Mouse (Mus musculus) heart, postnatal 10 days (tissue): ENCODE results near the gene Gm16867. TPM values are rescaled to one million over a fixed set of nuclear protein-coding genes. Genes with fewer than 3 reads are reported as not detected.
"Not testable (repeated sequence)": the region's sequence is repeated elsewhere in the genome, so short reads cannot be mapped to it uniquely, and the experiment has no call there.

ENCODE experiments used
- DNase-seq, 2 experiments: peaks; one replicate each; pipeline ENCODE4 v3.0.0; 2021
- intact Hi-C: fragments of 180-260 bp; cut with DNase I; formaldehyde crosslinking; loops from one replicate; pipeline ENCODE4 v1.15.1; 2025
- total RNA-seq, 2 experiments: library from RNA; stranded (reverse); gene quantifications; 2 replicates each; pipeline ENCODE4 v1.2.3; 2021

The Gm16867 gene
- total RNA-seq, 2 experiments from 2014 or later = 4.3 to 4.4 TPM

DNA sequence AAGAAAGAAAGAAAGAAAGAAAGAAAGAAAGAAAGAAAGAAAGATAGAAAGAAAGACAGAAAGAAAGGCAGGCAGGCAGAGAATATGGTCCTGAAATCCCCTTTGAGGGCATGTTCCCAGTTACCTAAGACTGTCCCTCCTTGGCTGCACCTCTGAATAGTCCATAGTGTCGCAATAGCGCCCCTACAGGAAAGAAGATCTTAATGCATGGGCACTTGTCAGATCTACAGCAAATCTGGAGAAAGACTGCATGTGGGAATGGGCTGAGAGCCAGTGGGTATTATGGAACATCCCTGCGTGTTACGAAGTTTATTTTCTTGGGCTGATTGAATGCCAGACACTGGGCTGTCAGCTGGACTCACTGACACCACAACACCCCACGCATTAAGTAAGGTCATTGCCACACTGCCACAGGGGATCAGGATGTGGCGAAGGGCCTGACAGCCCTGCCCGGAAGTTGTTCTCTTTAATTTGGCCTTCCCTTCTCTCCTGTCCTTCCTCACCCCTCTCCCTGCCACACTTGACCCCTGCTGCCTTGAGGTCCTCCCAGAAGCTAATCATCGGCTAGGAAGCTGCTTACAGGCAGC, 32.9 kb downstream of the Gm16867 start:
- DNase-seq, intact Hi-C loops: not testable (repeated sequence)

DNA sequence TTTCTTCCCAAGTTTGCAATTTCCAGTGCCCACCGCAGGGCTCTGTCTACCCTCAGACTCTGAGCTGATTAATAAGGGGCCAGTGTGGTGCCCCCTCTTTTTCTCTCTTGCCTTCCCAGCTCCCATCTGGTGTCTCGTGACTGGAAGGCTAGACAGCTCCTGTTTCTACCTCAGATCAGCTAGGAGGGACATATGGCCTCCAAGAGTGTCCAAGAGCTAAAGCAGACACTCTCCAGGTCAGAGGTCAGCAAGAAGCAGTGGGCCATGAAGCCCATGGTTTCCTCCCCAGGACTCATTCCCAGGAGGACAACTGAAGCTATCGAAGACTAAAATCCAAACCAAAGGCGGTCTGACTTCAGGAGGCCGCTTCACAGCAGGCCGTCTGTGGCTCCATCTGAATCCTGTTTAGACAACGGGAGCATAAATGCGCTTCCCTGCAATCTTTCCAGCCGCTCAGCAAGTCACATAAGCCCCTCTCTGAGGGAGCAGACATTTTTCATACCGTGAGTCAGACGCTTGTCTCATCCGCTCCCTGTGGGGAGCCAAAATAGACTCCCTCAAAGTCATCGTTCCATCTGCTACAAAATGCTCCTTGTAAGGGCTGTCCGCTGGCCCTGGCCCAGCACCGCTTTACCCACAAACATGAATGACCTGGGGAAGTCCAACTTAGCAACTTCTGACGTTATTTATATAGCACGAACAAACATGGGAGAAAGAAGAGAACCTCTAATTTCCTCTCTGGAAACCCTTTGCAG, 35.4 kb downstream of the Gm16867 start:
- intact Hi-C loops, DNase-seq: not testable (repeated sequence)

DNA sequence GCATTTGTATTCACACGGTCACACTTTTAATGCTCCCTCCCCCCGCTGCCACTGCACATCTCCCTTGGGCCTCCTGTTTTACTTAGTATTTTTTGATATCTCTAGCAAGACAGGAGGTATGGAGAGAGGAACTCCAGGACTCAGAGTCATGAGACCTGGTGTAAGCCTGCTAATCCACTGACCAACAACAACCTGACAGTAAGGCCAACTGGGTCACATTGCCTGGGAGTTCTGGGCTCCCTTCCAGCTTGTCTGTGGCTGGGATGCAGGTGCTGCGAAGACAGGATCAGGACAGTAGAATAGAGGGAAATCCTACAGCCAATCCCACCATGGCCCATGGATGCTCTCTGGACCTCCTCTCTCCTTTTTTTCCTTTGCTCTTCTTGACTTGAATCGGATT, 38.7 kb downstream of the Gm16867 start:
- DNase-seq, intact Hi-C loops: not testable (repeated sequence)

DNA sequence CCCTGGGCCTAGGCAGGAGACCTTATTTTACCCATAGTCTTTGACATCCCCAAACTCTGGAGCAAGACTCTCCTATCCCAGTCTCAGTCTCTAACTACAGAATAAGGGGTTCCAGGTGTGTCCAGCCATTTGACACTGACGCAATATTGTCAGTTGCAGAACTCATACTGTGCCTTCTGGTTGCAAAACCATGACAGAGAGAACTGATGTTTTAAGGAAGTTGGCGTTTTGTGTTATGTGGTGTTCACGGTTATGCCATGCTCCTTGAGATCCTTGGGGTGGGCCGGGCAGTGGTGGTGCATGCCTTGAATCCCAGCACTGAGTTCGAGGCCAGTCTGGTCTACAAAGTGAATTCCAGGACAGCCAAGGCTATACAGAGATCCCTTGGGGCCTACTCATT, 45.5 kb downstream of the Gm16867 start:
- intact Hi-C loops, DNase-seq: not testable (repeated sequence)

DNA sequence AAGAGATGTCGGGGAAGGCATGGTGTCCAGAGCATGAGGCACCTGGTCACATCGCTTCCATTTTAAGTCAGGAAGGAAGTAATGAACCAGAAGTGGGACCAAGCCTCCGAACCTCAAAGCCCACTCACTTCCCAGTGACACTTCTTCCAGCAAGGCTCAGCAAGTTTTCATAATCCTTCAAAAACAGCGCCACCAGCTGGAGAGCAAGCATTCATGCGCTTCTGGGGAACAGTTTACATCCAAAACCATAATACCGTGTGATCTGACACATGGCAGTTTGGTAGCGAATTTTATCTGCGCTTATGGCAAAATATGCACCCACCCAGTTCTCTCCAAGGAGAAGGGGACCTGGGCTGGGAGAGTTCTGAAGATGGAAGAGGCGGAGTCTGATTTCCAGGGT, 48.5 kb downstream of the Gm16867 start:
- DNase-seq, intact Hi-C loops: not testable (repeated sequence)

DNA sequence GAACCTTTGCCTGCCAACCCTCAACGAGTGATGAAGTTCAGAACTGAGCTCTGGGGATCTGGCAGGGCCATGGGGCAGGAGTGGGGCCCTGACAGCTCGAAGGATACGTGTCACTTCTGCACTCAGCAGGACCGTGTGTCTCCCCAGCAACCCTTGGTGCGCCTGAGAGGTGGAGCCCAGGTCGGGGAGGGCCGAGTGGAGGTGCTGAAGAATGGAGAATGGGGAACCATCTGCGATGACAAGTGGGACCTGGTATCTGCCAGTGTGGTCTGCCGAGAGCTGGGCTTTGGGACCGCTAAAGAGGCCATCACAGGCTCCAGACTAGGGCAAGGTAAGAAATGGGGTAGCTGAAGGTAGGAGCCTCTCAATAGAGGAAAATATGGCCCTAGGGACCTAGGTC, 54.3 kb downstream of the Gm16867 start:
- DNase-seq, intact Hi-C loops: not testable (repeated sequence)

DNA sequence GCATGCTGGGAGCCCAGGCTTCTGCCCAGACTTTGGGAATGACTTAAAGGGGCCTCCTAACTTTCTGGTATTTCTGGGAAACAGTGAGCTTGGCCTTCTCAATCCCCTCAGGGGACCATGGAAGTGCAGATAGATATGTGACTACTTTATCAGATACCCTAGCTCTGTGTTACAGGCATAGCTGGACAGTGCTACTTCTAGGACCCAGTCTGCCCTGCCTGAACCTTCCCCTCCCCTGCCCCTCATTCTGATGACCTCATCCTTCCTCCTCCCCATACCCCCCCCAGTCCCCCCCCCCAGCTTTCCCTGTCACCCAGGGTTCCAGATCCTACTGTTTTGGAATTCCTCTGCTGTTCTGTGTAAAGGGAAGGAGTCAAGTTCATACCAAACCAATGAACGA, 56.2 kb downstream of the Gm16867 start:
- DNase-seq, intact Hi-C loops: not testable (repeated sequence)

DNA sequence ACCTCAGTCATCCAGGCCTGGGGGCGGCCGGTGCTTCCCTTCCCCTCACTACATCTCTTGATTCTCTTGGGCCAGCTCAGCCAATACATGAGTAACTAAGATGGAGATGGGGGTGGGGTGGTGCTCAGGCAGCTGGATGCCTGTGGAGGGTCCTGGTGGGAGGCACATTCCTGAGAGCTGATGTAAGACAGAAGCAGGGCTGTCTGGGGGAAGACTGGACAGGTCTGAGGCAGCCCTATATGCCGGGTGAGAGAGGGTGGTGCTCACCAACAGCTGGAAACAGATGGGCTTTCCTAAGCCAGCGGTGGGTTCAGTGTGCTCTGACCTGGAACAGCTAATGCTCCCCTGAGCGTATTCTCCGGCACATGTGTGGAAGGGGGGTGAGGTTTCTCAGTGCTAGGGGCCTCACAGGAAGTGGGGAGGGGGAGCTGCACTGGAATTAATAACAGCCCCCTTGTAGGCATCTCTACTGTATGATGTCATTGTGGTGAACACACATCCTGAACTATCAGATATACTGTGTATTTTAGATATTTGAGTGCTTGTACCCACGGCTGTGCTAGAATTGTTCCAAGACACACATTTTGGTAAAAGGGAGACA, 60.0 kb downstream of the Gm16867 start:
- intact Hi-C loops, DNase-seq: not testable (repeated sequence)

DNA sequence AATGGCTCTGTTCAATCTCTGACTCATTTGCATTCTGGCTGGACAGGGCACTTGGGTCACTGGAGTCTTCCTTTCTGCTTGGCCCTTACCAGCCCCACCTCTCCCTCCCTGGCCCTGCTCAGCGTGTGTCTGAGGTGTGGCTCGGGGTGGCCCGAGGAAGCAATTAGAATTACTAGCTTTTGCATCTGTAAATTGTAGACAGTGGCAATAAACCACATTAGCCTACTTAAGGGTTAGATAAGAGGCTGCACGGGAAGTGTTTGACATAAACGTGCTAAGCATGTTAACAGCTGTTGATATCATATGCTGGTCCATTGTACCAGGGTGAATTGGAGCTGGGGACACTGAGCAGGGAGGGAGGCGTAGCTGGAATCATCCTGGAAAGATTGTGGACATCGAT, 62.2 kb downstream of the Gm16867 start:
- intact Hi-C loops, DNase-seq: not testable (repeated sequence)

DNA sequence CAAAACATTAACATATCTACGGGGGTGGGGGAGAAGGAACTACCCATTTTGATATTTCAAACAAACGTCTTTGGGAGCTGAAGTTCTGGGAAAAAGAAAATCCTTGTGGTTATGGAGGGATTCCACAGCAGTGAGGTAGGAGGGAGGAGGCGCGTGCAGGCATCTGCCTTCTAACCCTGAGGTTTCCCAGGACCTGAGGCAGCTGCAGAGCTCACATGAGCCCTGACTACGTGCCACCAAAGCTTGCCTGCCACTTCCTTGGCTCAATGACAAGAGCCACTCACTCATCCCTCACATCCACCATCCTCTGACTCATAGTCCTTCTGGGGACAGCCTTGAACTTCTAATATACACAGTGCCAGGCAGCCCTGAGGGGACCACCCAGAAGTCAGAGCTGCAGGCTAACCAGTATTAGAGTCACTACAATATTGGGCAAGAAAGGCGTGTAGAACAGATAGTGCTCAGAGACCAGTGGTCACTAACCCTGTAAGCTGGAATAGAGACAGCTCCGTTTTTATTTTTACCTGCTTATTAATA, 64.4 kb downstream of the Gm16867 start:
- intact Hi-C loops, DNase-seq: not testable (repeated sequence)

DNA sequence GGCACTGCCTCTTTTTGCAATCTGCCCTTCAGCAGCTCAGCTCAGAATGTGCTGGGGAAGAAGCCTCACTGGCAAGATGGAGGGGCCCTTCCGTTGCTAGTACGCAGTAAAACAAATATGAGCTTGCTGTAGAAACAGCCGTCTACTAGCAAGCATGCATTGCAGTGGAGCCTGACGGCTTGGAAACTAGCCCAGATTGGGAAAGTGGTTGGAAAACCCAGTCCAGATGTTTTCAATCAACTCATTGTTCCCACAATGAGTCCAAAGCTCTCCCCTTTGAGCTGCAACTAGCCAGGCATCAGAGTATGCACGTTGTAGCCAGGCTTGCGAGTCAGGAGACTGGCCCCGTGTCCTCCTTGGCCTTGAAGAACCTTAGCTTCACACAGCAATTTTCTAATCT, 82.2 kb downstream of the Gm16867 start:
- DNase-seq, intact Hi-C loops: not testable (repeated sequence)

DNA sequence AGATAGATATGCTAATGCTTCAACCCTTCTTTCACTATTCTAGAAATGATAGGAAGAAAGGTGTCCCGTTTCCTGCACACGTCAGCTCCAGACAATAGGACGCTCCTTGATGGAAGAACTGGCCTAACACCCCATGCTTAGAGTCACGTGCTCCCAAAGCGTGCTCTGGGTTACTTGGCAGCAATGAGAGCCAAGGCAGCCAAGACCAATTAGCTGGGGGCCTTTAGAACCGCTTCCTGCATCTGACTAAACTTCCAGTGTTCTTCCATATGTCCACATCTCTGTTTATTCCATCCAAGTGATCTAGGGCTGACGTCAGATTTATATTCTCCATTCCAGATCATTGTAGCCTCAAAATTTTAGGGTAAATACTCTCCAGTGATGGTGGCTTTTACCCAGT, 85.6 kb downstream of the Gm16867 start:
- DNase-seq, intact Hi-C loops: not testable (repeated sequence)

Other genes with a start within 250 kb of the Gm16867 start
- gene Synb, start 209.1 kb downstream of the Gm16867 start, total RNA-seq = not detected
- under 1 TPM in 1 of 2 experiments, not detected in 1; 0.07 TPM for gene Gm27179, start 9.2 kb upstream of the Gm16867 start, total RNA-seq
- 10 to 100 TPM; 25.0 to 27.2 TPM for gene Entpd4b, start 52.1 kb upstream of the Gm16867 start, total RNA-seq